Mouse (Mus musculus) ovary, adult 18-20 months (tissue): ENCODE measurements around the gene Tmem121.
"Not testable (repeated sequence)": the region's sequence is repeated elsewhere in the genome, so short reads cannot be mapped to it uniquely, and the experiment has no call there.

ENCODE experiments used
- DNase-seq: peaks from one replicate; pipeline ENCODE4 v3.0.0; 2022; ENCODE audit warnings: low spot score, mixed read lengths

Gene Tmem121

DNA sequence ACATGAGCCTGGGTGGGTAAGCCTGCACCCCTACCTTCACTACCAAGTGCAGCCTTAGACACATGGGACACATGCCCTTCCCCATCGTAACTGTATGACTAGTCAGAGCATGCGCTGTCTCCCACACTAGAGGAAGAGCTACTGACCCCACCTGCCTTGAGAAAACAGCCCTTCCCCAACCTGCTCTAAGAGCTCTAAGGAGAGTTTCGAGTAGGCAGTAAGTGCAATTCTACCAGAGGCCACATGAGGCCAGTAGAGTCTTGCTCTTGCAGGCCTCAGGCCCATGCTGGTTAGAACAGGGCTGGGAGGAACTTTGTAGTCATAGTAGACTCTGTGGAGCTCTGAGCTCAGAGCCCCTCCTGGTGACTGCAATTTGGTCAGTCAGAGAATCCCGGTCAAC lies 34.7 kb downstream of the Tmem121 start:
- no peak for DNase-seq

DNA sequence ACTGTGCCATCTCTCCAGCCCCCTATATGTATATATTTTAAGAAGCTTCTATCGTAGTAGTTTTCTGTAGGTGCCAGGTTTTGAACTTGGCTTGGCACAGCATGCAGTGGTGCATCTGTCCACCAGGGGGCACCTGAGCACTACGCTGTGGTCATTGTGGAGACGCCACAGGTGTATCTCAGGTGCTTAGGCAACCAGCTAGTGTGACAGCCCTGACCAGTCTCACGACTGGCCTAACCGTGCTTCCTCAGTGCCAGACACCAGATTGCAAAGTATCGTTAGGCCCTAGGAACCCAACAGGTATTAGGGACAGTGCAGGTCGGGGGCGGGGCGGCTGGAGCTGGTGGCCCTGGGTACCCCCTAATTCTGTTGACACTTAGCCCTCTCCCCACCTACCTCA lies 35.6 kb downstream of the Tmem121 start:
- no peak for DNase-seq

DNA sequence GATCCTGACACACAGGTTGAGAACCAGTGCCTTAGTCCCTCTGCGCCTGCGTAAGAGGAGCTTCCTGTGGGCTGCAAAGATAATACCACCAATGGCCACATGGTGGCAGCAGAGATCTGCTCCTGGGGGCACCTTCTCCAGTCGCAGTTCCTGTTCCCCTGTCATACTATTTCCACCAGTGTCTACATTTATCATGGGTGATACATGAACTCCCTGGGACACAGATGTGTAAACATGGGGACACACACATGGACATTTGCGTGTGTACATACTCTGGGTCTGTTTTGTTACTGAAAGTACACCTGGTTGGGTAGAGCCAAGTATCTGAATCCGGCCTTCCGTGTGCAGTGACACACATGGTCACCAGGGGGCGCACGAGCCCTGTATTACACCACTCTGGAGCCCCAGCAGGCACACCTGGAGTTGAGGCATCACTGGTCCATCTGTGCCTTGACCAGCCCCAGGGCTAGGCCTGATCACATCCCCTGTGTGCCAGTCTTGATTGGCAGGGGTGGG lies 36.4 kb downstream of the Tmem121 start:
- DNase-seq = peak; percentile 57

DNA sequence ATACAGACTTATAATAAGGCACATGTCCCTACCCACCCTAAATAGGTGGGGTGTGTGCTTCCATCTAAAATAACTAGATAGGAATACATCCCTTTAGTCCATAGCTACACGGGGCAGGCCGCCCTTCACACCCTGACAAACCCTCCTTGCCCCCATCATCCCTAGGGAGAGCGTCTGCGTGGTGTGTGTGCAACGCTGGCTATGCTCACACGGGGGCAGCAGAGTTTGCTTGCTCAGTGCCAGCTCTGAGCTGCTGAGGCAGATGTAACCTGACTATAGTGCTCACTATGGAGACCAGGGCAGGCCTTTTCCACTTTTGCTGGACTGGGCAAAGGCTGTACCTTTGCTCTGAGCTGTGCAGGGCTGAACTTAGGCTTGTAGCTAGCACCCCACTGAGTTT lies 37.0 kb downstream of the Tmem121 start:
- no peak for DNase-seq

DNA sequence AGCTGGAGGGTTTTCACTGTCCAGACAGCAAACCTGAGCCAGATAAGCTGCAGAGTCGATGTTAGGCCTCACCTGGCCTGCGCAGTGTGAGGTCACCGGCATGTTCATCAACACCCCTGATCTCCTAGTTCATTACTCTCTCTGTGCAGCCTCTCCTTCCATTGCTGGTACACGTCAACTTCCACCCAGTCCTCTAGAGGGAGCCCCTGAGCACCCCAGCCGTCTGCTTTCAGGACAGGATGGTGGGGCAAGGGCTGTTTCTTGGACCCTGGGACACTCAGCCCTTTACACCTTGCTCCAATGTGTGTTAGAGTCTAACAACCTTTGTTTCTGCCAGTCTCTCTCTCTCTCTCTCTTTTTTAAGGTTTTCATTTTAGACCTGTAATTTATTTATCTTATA lies 38.5 kb downstream of the Tmem121 start:
- DNase-seq = no peak

DNA sequence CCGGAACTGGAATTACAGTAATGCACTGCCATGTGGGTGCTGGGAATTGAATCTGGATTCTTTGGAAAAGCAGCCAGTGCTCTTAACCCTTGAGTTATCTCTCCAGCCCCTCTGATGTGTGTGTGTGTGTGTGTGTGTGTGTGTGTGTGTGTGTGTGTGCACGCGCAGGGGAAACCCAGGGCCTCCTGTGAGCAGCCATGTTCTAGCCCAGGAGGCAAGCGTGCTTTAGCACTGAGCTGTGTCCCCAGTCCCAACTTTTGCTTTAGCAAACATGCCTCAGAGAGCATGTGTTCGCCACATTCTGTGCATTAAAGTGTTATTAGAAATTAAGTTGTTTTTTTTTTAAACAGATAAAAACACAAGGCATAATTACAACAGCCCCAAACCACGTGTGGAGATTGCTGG lies 39.0 kb downstream of the Tmem121 start:
- DNase-seq = no peak

DNA sequence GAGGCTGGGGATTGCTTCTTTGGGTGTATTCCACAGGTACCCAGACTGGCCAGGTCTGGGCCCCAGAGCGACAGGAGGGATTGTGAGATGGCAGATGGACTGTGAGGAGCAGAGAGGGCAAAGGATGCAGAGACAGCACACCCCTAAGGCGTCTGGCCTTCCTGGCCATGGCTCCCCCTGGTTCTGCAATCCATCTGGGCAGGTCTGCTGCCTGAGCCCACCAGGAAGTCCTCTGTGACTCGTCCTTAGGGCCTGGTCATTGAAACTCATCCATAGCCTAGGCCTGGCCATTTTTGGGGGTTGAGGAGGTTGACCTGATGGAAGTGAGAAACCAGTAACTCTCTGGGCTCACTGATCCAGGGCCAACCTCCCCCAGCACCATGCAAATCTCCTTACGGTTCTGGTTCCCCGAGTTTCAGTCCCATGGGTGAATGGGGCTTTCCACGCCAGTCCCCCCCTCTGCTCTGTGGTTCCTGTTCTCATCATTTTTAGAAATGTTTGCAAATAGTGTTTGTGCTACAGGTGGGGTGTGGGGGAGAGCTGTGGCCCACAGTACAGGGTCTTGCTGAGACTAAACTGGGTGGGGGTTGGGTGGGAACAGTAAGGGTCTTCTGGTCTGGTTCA lies 42.4 kb downstream of the Tmem121 start:
- DNase-seq = no peak

DNA sequence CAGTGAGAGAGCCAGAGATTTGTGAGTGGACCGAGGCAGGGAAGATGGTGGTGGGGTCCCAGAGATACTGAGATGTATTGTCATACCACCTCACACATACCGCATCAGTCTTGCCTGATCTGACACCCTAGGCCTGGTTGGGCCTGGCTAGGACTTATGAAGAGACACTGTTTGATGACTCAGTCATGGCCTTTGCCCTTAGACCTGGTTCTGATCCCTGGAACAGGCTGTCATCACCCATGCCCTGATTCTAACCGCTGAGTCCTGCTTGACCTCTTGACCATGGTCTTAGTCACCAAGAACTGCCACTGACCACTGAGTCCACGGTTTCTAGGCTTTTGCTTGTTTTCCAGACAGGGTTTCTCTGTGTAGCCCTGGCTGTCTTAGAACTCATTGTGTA lies 45.0 kb downstream of the Tmem121 start:
- DNase-seq = no peak

DNA sequence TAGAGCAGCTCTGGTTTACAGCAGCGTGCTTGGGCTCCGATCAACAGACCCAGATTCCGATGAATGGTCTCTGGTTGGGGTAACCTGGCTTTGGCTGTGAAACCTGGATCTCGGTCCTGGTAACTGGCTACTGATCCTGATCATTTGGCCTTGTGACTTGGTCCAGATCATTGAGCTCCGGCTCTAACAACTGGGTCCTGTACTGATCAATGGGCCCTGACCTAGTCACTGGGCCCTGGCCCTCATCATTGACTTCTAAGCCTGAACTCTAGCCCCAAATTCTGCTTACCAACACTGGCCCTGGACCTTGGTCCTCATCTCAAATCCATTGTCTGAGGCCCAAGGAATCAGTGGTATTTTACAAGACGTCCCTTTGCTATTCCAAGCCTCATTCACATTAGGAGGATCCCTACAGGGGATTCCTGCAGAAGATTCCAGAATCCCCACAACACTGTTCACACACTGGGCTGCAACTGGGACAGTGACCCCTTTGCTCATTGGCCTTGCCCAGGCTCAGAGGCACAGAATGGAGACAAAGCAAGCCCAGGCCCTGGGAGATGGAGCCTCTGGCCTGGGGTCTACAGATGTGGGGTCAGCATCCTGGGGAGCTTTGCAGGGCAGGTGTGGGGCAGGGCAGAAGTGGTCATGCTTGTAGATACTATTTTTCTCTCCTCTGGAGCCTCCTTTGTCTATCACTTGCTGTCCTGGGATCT lies 46.0 kb downstream of the Tmem121 start:
- DNase-seq = not testable (repeated sequence)

DNA sequence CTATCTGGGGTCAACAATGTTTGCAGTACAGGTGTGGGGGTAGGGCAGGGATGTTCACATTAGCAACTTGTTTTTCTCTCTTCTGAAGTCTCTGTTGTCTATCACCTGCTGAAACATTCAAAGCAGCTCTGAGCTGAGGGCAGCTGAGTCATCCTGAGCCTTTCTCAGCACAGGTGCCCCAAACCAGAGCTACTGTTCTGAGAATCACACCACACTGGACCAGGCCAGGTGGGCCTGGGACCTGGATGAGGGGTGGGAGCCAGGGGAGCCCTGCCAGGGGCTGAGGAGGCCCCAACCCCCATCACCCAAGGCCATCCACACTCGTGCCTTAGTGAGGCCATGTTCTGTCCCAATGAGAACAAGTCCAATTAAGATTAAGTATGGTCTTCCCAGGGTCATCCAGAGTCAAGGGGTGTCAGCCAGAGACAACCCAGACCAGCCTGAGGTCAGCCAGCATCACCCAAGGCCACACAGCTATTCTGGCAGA lies 46.6 kb downstream of the Tmem121 start:
- not testable (repeated sequence) for DNase-seq
